Mouse (Mus musculus) embryonic fibroblast, embryonic 13.5 days (primary cell): ENCODE measurements around the gene Anks1b.

Source experiments
- CTCF ChIP-seq: IDR thresholded peaks from 2 replicates; pipeline ENCODE4 v1.5.1; 2011; ENCODE audit warnings: mild to moderate bottlenecking, control low read depth, low read length, moderate library complexity, borderline replicate concordance; ENCODE audit not compliant: insufficient read depth
- POLR2A ChIP-seq: IDR thresholded peaks from 2 replicates; pipeline ENCODE4 v1.6.1; 2011; ENCODE audit warnings: low read depth, mild to moderate bottlenecking, control low read depth, low read length, moderate library complexity

DNA sequence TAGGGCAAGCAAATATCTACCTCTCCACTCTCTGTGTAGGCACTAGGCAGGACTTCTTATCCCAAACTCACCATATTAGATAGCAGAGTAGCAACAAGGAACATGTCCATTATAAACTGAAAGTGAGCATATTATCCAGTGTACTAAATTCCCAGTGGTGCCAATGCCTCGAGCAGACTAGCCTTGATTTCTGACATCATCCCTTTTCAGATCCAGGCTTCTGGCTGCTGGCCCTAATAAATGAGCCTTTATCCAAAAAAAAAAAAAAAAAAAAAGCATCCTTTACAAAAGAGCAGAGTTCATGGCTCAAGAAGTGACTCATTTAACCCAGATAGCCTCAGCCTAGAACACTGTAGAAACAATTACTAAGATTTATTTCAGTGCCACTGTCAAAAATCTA lies 568.3 kb downstream of the Anks1b start:
- TF ChIP-seq CTCF = no peak
- no peak for TF ChIP-seq POLR2A
